Mouse (Mus musculus) heart, adult 2 months (tissue): ENCODE measurements around the gene Hrasls5. TPM values are rescaled to one million over a fixed set of nuclear protein-coding genes. Genes with fewer than 3 reads are reported as not detected.

Source experiments
- DNase-seq, 2 experiments: peaks; one replicate each; pipeline ENCODE4 v3.0.0; 2021
- H3K27ac ChIP-seq: fragments of 200-600 bp; 2 replicates; pipeline ENCODE4 v1.8.1; 2022
- H3K27me3 ChIP-seq: fragments of 200-500 bp; 2 replicates; pipeline ENCODE4 v1.6.1; 2012; ENCODE audit warnings: mild to moderate bottlenecking, low read length, inconsistent platforms, mixed read lengths; ENCODE audit not compliant: control insufficient read depth, insufficient read depth
- H3K36me3 ChIP-seq: fragments of 200-500 bp; 2 replicates; pipeline ENCODE4 v1.6.1; 2012; ENCODE audit warnings: low read length, inconsistent platforms; ENCODE audit not compliant: control insufficient read depth, insufficient read depth
- H3K4me1 ChIP-seq: fragments of 200-500 bp; 2 replicates; pipeline ENCODE4 v1.6.1; 2011; ENCODE audit warnings: low read length; ENCODE audit not compliant: control insufficient read depth, insufficient read depth
- H3K4me3 ChIP-seq: fragments of 200-600 bp; 2 replicates; pipeline ENCODE4 v1.8.1; 2022
- H3K79me2 ChIP-seq: fragments of 200-500 bp; replicated peaks from 2 replicates; pipeline ENCODE4 v1.6.1; 2012; ENCODE audit warnings: mild to moderate bottlenecking, inconsistent platforms, low read length, moderate library complexity, mixed read lengths; ENCODE audit not compliant: control insufficient read depth, insufficient read depth
- H3K9ac ChIP-seq: fragments of 200-500 bp; 2 replicates; pipeline ENCODE4 v1.6.1; 2012; ENCODE audit warnings: low read depth, mild to moderate bottlenecking, control low read depth, inconsistent platforms, low read length, mixed read lengths
- CTCF ChIP-seq: fragments of 200-600 bp; IDR thresholded peaks from 2 replicates; pipeline ENCODE4 v1.8.1; 2022; ENCODE audit warnings: antibody characterized with exemption, mild to moderate bottlenecking, moderate library complexity
- EP300 ChIP-seq: fragments of 200-500 bp; IDR thresholded peaks from 2 replicates; pipeline ENCODE4 v1.6.1; 2011; ENCODE audit warnings: low read depth, low read length, control low read depth; ENCODE audit not compliant: insufficient read depth
- POLR2A ChIP-seq: fragments of 200-500 bp; IDR thresholded peaks from 2 replicates; pipeline ENCODE4 v1.6.1; 2011; ENCODE audit warnings: mild to moderate bottlenecking, low read depth, low read length, control low read depth; ENCODE audit not compliant: insufficient read depth
- WGBS: fragments of 180-500 bp; shearing (Covaris S2); methylation state at CpG from one replicate; pipeline ENCODE4 v1.1.7; 2018; 5-methylcytosine and 5-hydroxymethylcytosine counted together
- intact Hi-C: fragments of 180-260 bp; cut with DNase I; formaldehyde crosslinking; loops from one replicate; pipeline ENCODE4 v1.15.1; 2025
- polyA plus RNA-seq: library from polyadenylated mRNA; depleted of rRNA; stranded (reverse); fragments of >200 nt; gene quantifications from 2 replicates; pipeline ENCODE4 v1.2.3, GENCODE M21; 2012
- total RNA-seq, 2 experiments: library from RNA; stranded (reverse); gene quantifications; 2 replicates each; pipeline ENCODE4 v1.2.3; 2021

Hrasls5 gene
- total and polyA plus RNA-seq, 3 experiments = 0.82 TPM; not detected in 2

DNA sequence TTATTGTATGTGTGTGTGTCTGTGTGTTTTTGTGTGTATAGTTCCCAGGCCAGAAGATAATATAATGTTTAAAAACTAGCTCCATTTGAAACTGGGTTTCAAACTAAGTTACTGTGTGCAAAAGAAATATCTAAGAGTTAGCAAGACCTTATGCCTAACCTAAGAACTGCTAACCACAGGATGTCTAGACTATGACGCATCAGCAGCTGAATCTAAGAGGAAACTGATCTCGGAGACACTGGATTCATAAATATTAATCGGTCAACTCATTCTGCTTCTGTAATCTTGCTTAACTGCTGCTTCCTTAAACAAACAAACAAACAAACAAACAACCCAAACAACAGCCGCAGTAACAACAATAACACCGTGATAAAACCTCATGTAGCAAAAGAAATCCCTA lies 42.7 kb upstream of the Hrasls5 start:
- no peak overlapping the region for H3K9ac ChIP-seq
- no peak overlapping the region for H3K27ac ChIP-seq
- H3K4me3 ChIP-seq = no peak overlapping the region
- H3K4me1 ChIP-seq = peaks cover 8% of the 10 kb centered on the region
- no peak for TF ChIP-seq EP300
- TF ChIP-seq CTCF = no peak
- TF ChIP-seq POLR2A = no peak
- peaks cover 6% of the 10 kb centered on the region for H3K36me3 ChIP-seq
- no peaks in the 10 kb centered on the region for H3K79me2 ChIP-seq
- WGBS = 70% methylated on average over 5 of the region's 5 CpGs
- intact Hi-C loops = no loop called here
- DNase-seq = no peak
- H3K27me3 ChIP-seq = no peaks in the 10 kb centered on the region

DNA sequence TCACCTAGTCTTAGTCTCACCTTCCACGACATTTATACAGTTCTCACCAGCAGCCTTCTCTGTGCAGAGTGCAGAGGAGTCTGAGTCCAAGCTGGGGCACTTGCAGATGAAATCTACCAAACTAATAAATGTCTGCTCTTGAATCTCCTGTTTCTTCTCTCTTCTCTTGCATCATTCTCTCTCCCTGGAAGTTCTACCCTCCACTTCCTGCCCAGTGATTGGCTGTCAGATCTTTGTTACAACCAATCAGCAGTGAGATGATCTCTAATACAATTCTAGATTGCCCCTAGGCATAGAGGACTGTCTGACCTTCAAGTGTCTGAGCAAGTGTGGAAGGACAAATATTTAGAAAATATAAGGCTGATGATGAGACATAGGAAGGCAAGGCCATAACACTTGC lies 36.2 kb upstream of the Hrasls5 start:
- intact Hi-C loops = no loop called here
- H3K79me2 ChIP-seq = no peaks in the 10 kb centered on the region
- no peak overlapping the region for H3K9ac ChIP-seq
- no peak overlapping the region for H3K27ac ChIP-seq
- peaks cover 8% of the 10 kb centered on the region for H3K4me1 ChIP-seq
- H3K4me3 ChIP-seq = no peak overlapping the region
- no peaks in the 10 kb centered on the region for H3K27me3 ChIP-seq
- H3K36me3 ChIP-seq = no peaks in the 10 kb centered on the region
- DNase-seq = no peak
- 95% methylated on average over 1 of the region's 1 CpGs for WGBS
- TF ChIP-seq POLR2A = no peak
- TF ChIP-seq EP300 = no peak
- TF ChIP-seq CTCF = no peak

DNA sequence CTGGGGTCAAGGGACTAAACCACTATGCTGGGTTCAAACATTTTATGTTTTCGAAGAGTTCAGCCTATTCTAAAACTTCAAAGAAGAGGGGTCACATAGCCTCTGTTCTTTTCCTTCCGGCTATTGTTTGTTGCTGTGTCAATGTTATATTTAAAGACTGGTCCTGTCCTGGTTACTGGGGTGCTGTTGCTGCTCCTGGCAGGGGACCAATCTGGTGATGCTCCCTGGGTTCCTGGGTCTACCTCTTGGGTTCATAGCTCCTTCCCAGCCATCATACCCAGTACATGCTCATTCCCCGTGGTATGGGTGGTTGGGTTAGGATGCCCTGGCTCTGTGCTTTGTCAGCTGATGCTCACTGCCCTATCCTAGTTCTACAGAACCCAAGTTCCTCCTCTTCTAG lies 34.6 kb upstream of the Hrasls5 start:
- intact Hi-C loops = no loop called here
- peaks cover 11% of the 10 kb centered on the region for H3K4me1 ChIP-seq

DNA sequence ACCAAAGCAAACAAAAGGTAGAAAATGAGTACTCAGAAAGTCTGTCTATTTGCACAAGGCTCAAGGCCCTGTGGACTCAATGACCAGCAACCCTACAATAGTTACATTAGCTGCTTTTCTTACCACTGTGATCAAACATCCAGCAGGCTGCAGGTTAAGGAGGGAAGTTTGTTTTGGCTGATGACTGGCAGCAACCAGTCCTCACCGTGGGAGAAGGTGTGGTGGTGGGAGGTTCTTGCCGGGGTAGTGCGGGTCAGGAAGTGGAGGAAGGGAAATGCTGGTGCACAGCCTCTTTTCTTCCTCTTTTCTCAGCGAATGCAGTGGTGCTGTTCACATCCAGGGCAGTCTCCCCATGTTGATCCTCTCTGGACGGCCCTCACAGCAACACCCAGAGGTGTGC lies 31.3 kb upstream of the Hrasls5 start:
- H3K9ac ChIP-seq = 0 out of 2 replicates have a peak overlapping the region, but pooled peaks have one; percentile 11
- WGBS = 42% methylated on average over 5 of the region's 5 CpGs
- peaks cover 25% of the 10 kb centered on the region for H3K4me1 ChIP-seq
- intact Hi-C loops = no loop called here
- no peaks in the 10 kb centered on the region for H3K27me3 ChIP-seq
- no peak for TF ChIP-seq EP300
- no peak for TF ChIP-seq POLR2A
- no peak for TF ChIP-seq CTCF
- peaks cover 8% of the 10 kb centered on the region for H3K36me3 ChIP-seq
- no peaks in the 10 kb centered on the region for H3K79me2 ChIP-seq
- peak overlapping the region; percentile 1; the same call in 1 of the 2 replicates for H3K27ac ChIP-seq
- no peak overlapping the region for H3K4me3 ChIP-seq
- DNase-seq = no peak

More for the DNA sequence above, 34.6 kb upstream of the Hrasls5 start:
- H3K36me3 ChIP-seq = no peaks in the 10 kb centered on the region; the same call in 1 of the 2 replicates
- WGBS = 58% methylated on average over 3 of the region's 3 CpGs
- no peaks in the 10 kb centered on the region for H3K27me3 ChIP-seq
- DNase-seq = no peak
- no peak overlapping the region for H3K4me3 ChIP-seq
- no peaks in the 10 kb centered on the region for H3K79me2 ChIP-seq
- no peak overlapping the region for H3K9ac ChIP-seq
- no peak overlapping the region for H3K27ac ChIP-seq
- TF ChIP-seq CTCF = no peak
- no peak for TF ChIP-seq EP300
- no peak for TF ChIP-seq POLR2A

DNA sequence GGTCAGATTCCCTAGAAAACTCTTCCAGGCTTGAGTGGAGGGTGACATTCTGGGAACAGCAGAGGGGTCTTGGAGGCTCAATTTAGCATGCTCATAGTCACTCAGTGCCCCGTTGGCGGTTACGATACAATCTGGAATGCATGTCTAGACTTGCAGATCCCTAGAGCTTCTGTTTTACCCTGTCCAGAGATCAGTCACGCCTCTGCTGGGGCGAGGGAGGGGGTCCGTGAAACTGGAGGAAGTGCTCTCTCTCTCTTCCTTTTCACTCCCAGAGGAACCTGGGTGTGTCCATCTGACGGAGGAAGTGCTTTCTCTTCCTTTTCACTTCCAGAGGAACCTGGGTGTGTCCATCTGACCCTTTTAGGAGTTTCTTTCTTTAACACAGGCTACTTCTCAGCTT lies 29.2 kb upstream of the Hrasls5 start:
- peaks cover 12% of the 10 kb centered on the region for H3K36me3 ChIP-seq
- peak overlapping the region; percentile 73 for H3K27ac ChIP-seq
- DNase-seq = peak in 1 of 2 experiments; percentile 49
- no peak overlapping the region for H3K9ac ChIP-seq
- intact Hi-C loops = loop anchor here (1.0 kb wide), 1 partner anchor 26 kb away; the partner anchor contains the start of gene Pla2g16
- WGBS = 19% methylated on average over 7 of the region's 7 CpGs
- no peaks in the 10 kb centered on the region for H3K27me3 ChIP-seq
- TF ChIP-seq POLR2A (no peak), CTCF (no peak), EP300 (peak; percentile 76; the same call in 1 of the 2 replicates)
- H3K4me3 ChIP-seq = no peak overlapping the region
- peaks cover 25% of the 10 kb centered on the region for H3K4me1 ChIP-seq
- no peaks in the 10 kb centered on the region for H3K79me2 ChIP-seq

DNA sequence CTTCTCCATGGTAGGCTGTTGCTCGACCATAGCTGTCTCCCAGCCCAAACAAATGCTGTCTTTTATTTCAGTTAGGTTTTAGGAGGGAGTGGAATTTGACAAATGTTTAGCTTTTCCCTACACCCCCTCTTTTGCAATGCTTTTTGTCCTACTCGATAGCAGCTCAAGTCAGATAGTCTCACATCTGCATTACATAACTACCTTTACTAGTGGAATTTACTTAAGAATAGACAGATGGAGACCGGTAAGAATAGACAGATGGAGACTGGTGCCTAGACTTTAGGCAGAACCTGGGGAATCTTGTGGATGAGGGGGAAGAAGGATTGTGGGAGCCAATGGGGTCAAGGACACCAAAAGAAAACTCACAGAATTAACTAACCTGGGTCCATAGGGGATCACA lies 28.7 kb upstream of the Hrasls5 start:
- H3K4me3 ChIP-seq = no peak overlapping the region
- H3K27me3 ChIP-seq = no peaks in the 10 kb centered on the region
- H3K79me2 ChIP-seq = no peaks in the 10 kb centered on the region
- peaks cover 25% of the 10 kb centered on the region for H3K4me1 ChIP-seq
- 64% methylated on average over 3 of the region's 3 CpGs for WGBS
- no peak for DNase-seq
- no peak for TF ChIP-seq EP300
- TF ChIP-seq POLR2A = no peak
- no peak for TF ChIP-seq CTCF
- no peak overlapping the region for H3K9ac ChIP-seq
- peak overlapping the region; percentile 73 for H3K27ac ChIP-seq
- intact Hi-C loops = loop anchor here (1.0 kb wide), 1 partner anchor 26 kb away; the partner anchor contains the start of gene Pla2g16
- H3K36me3 ChIP-seq = peaks cover 12% of the 10 kb centered on the region
